Mouse (Mus musculus) CH12.LX (cell line): Measurements from ENCODE around the gene Prodh2. TPM values are rescaled to one million over a fixed set of nuclear protein-coding genes. Genes with fewer than 3 reads are reported as not detected.

Experiments used
- DNase-seq: peaks from one replicate; pipeline ENCODE4 v3.0.0-alpha.2; 2013; ENCODE audit errors: extremely low read depth
- H3K27ac ChIP-seq: 2 replicates; pipeline ENCODE4 v1.5.1; 2012; ENCODE audit warnings: low read depth, mild to moderate bottlenecking, control low read depth, moderate library complexity; ENCODE audit not compliant: insufficient read depth
- H3K27me3 ChIP-seq: replicated peaks from 2 replicates; pipeline ENCODE3; 2012; ENCODE audit warnings: inconsistent platforms
- H3K36me3 ChIP-seq, 2 experiments: replicated peaks in 1 of 2; 2 replicates each; pipeline versions ENCODE3 to v1.6.1; 2012; ENCODE audit warnings: inconsistent platforms in 1 of 2, low read length in 1 of 2, mild to moderate bottlenecking in 1 of 2, mixed read lengths in 1 of 2, moderate library complexity in 1 of 2; ENCODE audit not compliant: control insufficient read depth in 1 of 2, insufficient read depth in 1 of 2
- H3K4me1 ChIP-seq, 2 experiments: 2 replicates each; pipeline ENCODE4 v1.6.1; 2012; ENCODE audit warnings: inconsistent platforms in 1 of 2, moderate library complexity in 1 of 2; ENCODE audit not compliant: insufficient read depth in 2 of 2, control insufficient read depth in 1 of 2
- H3K4me2 ChIP-seq: 2 replicates; pipeline ENCODE4 v1.6.1; 2012; ENCODE audit warnings: low read depth, mild to moderate bottlenecking, control low read depth; ENCODE audit not compliant: poor library complexity, insufficient read depth, severe bottlenecking
- H3K4me3 ChIP-seq, 3 experiments: fragments of 150-350 bp in 1 of 3; sonication (generic) in 1 of 3; replicated peaks in 1 of 3; 2 replicates each; pipeline versions ENCODE3 to v1.5.1; 2011 to 2012; ENCODE audit warnings: low read depth in 2 of 3, low read length in 2 of 3, mild to moderate bottlenecking in 2 of 3, moderate library complexity in 2 of 3, control low read depth in 1 of 3, improper control_type of control experiment in 1 of 3, inconsistent platforms in 1 of 3, mixed read lengths in 1 of 3; ENCODE audit not compliant: poor library complexity in 1 of 3
- H3K79me2 ChIP-seq: replicated peaks from 2 replicates; pipeline ENCODE4 v1.6.1; 2012; ENCODE audit warnings: mild to moderate bottlenecking, moderate library complexity; ENCODE audit not compliant: control insufficient read depth, poor library complexity, insufficient read depth, severe bottlenecking; ENCODE audit errors: extremely low read depth
- H3K9ac ChIP-seq: 2 replicates; pipeline ENCODE4 v1.6.1; 2012; ENCODE audit warnings: low read depth, mild to moderate bottlenecking, control low read depth, moderate library complexity; ENCODE audit not compliant: insufficient read depth
- H3K9me3 ChIP-seq: replicated peaks from 2 replicates; pipeline ENCODE3; 2012; ENCODE audit warnings: low read length, inconsistent platforms, mixed read lengths
- ELF1 ChIP-seq: IDR thresholded peaks from 2 replicates; pipeline ENCODE4 v1.6.1; 2014; ENCODE audit warnings: low read depth, mild to moderate bottlenecking, inconsistent platforms, low read length, improper control_type of control experiment
- ETS1 ChIP-seq: conservative IDR thresholded peaks from 2 replicates; pipeline ENCODE4 v1.6.1; 2012; ENCODE audit warnings: low read depth, mild to moderate bottlenecking, inconsistent platforms, low read length, improper control_type of control experiment, moderate library complexity
- GABPA ChIP-seq: IDR thresholded peaks from 2 replicates; pipeline ENCODE4 v1.6.1; 2012; ENCODE audit warnings: low read depth, low read length, improper control_type of control experiment, inconsistent platforms; ENCODE audit not compliant: insufficient replicate concordance
- HCFC1 ChIP-seq: IDR thresholded peaks from 2 replicates; pipeline ENCODE4 v1.6.1; 2012; ENCODE audit warnings: low read depth, mild to moderate bottlenecking, inconsistent platforms, low read length, improper control_type of control experiment
- JUND ChIP-seq: conservative IDR thresholded peaks from 2 replicates; pipeline ENCODE4 v1.6.1; 2011; ENCODE audit warnings: low read depth, low read length, improper control_type of control experiment
- KAT2A ChIP-seq: IDR thresholded peaks from 2 replicates; pipeline ENCODE4 v1.6.1; 2012; ENCODE audit warnings: low read length, improper control_type of control experiment, inconsistent platforms; ENCODE audit not compliant: insufficient replicate concordance
- MAX ChIP-seq: IDR thresholded peaks from 2 replicates; pipeline ENCODE4 v1.6.1; 2011; ENCODE audit warnings: low read length, improper control_type of control experiment
- MAZ ChIP-seq: IDR thresholded peaks from 2 replicates; pipeline ENCODE4 v1.6.1; 2012; ENCODE audit warnings: low read depth, mild to moderate bottlenecking, inconsistent platforms, low read length, improper control_type of control experiment, moderate library complexity
- NRF1 ChIP-seq: IDR thresholded peaks from 2 replicates; pipeline ENCODE4 v1.6.1; 2014; ENCODE audit warnings: low read depth, mild to moderate bottlenecking, inconsistent platforms, low read length, improper control_type of control experiment, moderate library complexity
- PAX5 ChIP-seq: IDR thresholded peaks from 2 replicates; pipeline ENCODE4 v1.6.1; 2012; ENCODE audit warnings: low read length, inconsistent platforms, mixed read lengths
- POLR2A ChIP-seq: IDR thresholded peaks from 2 replicates; pipeline ENCODE4 v1.6.1; 2011; ENCODE audit warnings: low read depth, mild to moderate bottlenecking, improper control_type of control experiment, low read length
- POLR2AphosphoS2 ChIP-seq: IDR thresholded peaks from 2 replicates; pipeline ENCODE4 v1.6.1; 2011; ENCODE audit warnings: low read depth, low read length, improper control_type of control experiment
- RAD21 ChIP-seq: IDR thresholded peaks from 2 replicates; pipeline ENCODE4 v1.6.1; 2011; ENCODE audit warnings: low read depth, mild to moderate bottlenecking, low read length, improper control_type of control experiment, moderate library complexity
- SIN3A ChIP-seq: IDR thresholded peaks from 2 replicates; pipeline ENCODE4 v1.6.1; 2012; ENCODE audit warnings: low read length, improper control_type of control experiment, inconsistent platforms
- TBP ChIP-seq: conservative IDR thresholded peaks from 2 replicates; pipeline ENCODE4 v1.6.1; 2011; ENCODE audit warnings: low read depth, low read length, improper control_type of control experiment
- TCF12 ChIP-seq: IDR thresholded peaks from 2 replicates; pipeline ENCODE4 v1.6.1; 2014; ENCODE audit warnings: low read depth, mild to moderate bottlenecking, inconsistent platforms, low read length, improper control_type of control experiment
- USF1 ChIP-seq: IDR thresholded peaks from 2 replicates; pipeline ENCODE4 v1.6.1; 2014; ENCODE audit warnings: low read depth, mild to moderate bottlenecking, inconsistent platforms, low read length, improper control_type of control experiment
- USF2 ChIP-seq: conservative IDR thresholded peaks from 2 replicates; pipeline ENCODE4 v1.6.1; 2011; ENCODE audit warnings: low read depth, low read length, improper control_type of control experiment
- ZC3H11A ChIP-seq: IDR thresholded peaks from 2 replicates; pipeline ENCODE4 v1.6.1; 2012; ENCODE audit warnings: low read depth, mild to moderate bottlenecking, inconsistent platforms, low read length, improper control_type of control experiment
- ZKSCAN1 ChIP-seq: IDR thresholded peaks from 2 replicates; pipeline ENCODE4 v1.6.1; 2012; ENCODE audit warnings: low read depth, inconsistent platforms, low read length, improper control_type of control experiment, borderline replicate concordance
- dilution Hi-C: fragments of 300-500 bp; cut with MboI; formaldehyde crosslinking; loops from 2 replicates; pipeline ENCODE4 v1.14.3; 2020; ENCODE audit warnings: low sequenced_read_pairs; ENCODE audit not compliant: extremely low pct_unique_long_range_greater_than_20kb, extremely low pct_ligation_motif_present
- in situ Hi-C: fragments of 300-500 bp; cut with MboI; formaldehyde crosslinking; loops from 3 replicates; pipeline ENCODE4 v1.14.3; 2019; ENCODE audit warnings: low sequenced_read_pairs, low pct_ligation_motif_present, low pct_unique_long_range_greater_than_20kb, mixed read lengths
- polyA plus RNA-seq: library from polyadenylated mRNA; unstranded; fragments of >175 nt; gene quantifications from 2 replicates; pipeline ENCODE4 v1.2.1, GENCODE M21; 2012; ENCODE audit warnings: low read depth; ENCODE audit not compliant: insufficient read length
- total RNA-seq, 2 experiments: library from RNA; depleted of rRNA; stranded (reverse); fragments of 300-350 nt in 1 of 2; fragments of >200 nt in 1 of 2; gene quantifications; 2 replicates each; pipeline ENCODE4 v1.2.3; 2012 to 2014

The Prodh2 gene
- total and polyA plus RNA-seq, 3 experiments = not detected

- no peak for DNase-seq
- H3K4me1 ChIP-seq = peaks cover 10 to 16% of the 10 kb centered on the region in 2 experiments
- peaks cover 34 to 92% of the 10 kb centered on the region in 2 experiments for H3K36me3 ChIP-seq
- no peak overlapping the region for H3K4me2 ChIP-seq
- no peaks in the 10 kb centered on the region for H3K27me3 ChIP-seq
- TF ChIP-seq POLR2AphosphoS2 (no peak), ELF1 (no peak), MAZ (no peak), MAX (no peak), NRF1 (no peak), POLR2A (no peak), HCFC1 (no peak), GABPA (no peak), JUND (no peak), ZKSCAN1 (no peak), ZC3H11A (no peak)
- H3K9me3 ChIP-seq = no peaks in the 10 kb centered on the region
- no peak overlapping the region for H3K9ac ChIP-seq
- dilution Hi-C loops (no loop called here), in situ Hi-C loops (no loop called here)
- H3K4me3 ChIP-seq = no peak overlapping the region
- H3K79me2 ChIP-seq = no peaks in the 10 kb centered on the region
- no peak overlapping the region for H3K27ac ChIP-seq
Measured at GRCm38 (mm10) chr7:30526981-30527380, 33.6 kb downstream of the Prodh2 start.

DNA sequence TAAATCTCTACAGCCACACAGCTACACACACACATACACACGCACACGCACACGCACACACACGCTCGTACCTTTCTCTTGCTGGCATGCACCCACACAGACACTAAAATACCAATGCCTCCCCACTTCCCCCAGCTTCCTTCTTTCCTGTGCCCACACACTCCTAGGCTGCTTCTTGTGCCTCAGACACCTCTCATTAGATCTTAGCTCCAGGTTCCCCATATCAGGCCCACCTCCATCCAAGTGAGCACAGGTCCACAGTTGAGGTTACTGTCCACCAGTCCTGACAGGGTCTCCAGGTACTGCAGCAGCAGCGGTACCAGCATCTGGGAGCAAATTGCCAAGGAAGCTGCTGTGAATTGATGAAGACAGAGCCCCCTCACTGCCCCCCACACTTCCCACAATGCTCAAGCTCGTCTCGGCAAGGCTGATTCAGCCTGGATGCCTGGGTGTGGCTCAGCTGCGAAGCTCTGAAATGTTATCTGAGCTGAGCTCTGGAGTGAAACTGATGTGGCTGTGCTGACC, 37.9 kb downstream of the Prodh2 start:
- Histone ChIP-seq H3K79me2 (no peaks in the 10 kb centered on the region), H3K9me3 (no peaks in the 10 kb centered on the region), H3K4me3 (no peak overlapping the region), H3K4me2 (no peak overlapping the region), H3K9ac (no peak overlapping the region), H3K27me3 (no peaks in the 10 kb centered on the region), H3K27ac (no peak overlapping the region), H3K36me3 (peaks cover 29 to 68% of the 10 kb centered on the region in 2 experiments), H3K4me1 (peaks cover 4 to 14% of the 10 kb centered on the region in 2 experiments)
- dilution Hi-C loops = no loop called here
- TF ChIP-seq PAX5 = no peak
- TF ChIP-seq SIN3A = no peak
- TF ChIP-seq RAD21 = no peak
- TF ChIP-seq TCF12 = no peak
- no peak for TF ChIP-seq USF2
- TF ChIP-seq ETS1 = no peak
- no peak for TF ChIP-seq TBP
- TF ChIP-seq NRF1 = no peak
- no peak for TF ChIP-seq KAT2A
- no peak for TF ChIP-seq USF1
- in situ Hi-C loops = no loop called here
- no peak for DNase-seq
